Mouse (Mus musculus): Measurements from ENCODE around the gene Tspan13. TPM values are rescaled to one million over a fixed set of nuclear protein-coding genes. Genes with fewer than 3 reads are reported as not detected.

The Tspan13 gene
- 100 to 1,000 TPM; 297 to 309 TPM for total RNA-seq (2021)
- long read RNA-seq, transcript Tspan13-201 (6 exons, 1,932 nt), result major isoform, 513 of 634 reads
- long read RNA-seq, partial matches to known transcripts, result 106 of 634 reads
- long read RNA-seq, other reads (novel, unspliced or antisense), result 15 of 634 reads

- DNase-seq (ENCODE audit: low spot score in 2 of 2), result peak; percentile 86 to 92
Observed at GRCm38 (mm10) chr12:36042348-36042778, at the start of gene Tspan13. Tspan13 (minus strand) TSS chr12:36042500.

GRCm38 (mm10) chr12:36091964-36092363 lies 49.7 kb upstream of the Tspan13 start:
- no peak for DNase-seq (ENCODE audit: low spot score in 2 of 2)

GRCm38 (mm10) chr12:36089221-36089620 lies 46.9 kb upstream of the Tspan13 start:
- no peak for DNase-seq (ENCODE audit: low spot score in 2 of 2)

- DNase-seq (ENCODE audit: low spot score in 2 of 2), result no peak
Observed at GRCm38 (mm10) chr12:36088804-36089203, 46.5 kb upstream of the Tspan13 start.

- DNase-seq (ENCODE audit: low spot score in 2 of 2), result no peak
Observed at GRCm38 (mm10) chr12:36085380-36085779, 43.1 kb upstream of the Tspan13 start.

GRCm38 (mm10) chr12:36078101-36078899 lies 36.0 kb upstream of the Tspan13 start:
- DNase-seq (ENCODE audit: low spot score in 2 of 2), result no peak

GRCm38 (mm10) chr12:36072860-36073259 lies 30.6 kb upstream of the Tspan13 start:
- no peak for DNase-seq (ENCODE audit: low spot score in 2 of 2)

GRCm38 (mm10) chr12:36070231-36070630 lies 27.9 kb upstream of the Tspan13 start:
- no peak for DNase-seq (ENCODE audit: low spot score in 2 of 2)

- DNase-seq (ENCODE audit: low spot score in 2 of 2), result no peak
Observed at GRCm38 (mm10) chr12:36067538-36067937, 25.2 kb upstream of the Tspan13 start.

- no peak for DNase-seq (ENCODE audit: low spot score in 2 of 2)
Observed at GRCm38 (mm10) chr12:36065911-36066310, 23.6 kb upstream of the Tspan13 start.

GRCm38 (mm10) chr12:36057699-36058098 lies 15.4 kb upstream of the Tspan13 start:
- DNase-seq (ENCODE audit: low spot score in 2 of 2), result no peak

- DNase-seq (ENCODE audit: low spot score in 2 of 2), result no peak
Observed at GRCm38 (mm10) chr12:36050276-36050675, 8.0 kb upstream of the Tspan13 start.

GRCm38 (mm10) chr12:36047593-36047992 lies 5.3 kb upstream of the Tspan13 start:
- DNase-seq (ENCODE audit: low spot score in 2 of 2), result no peak

GRCm38 (mm10) chr12:36046196-36046595 lies 3.9 kb upstream of the Tspan13 start:
- no peak for DNase-seq (ENCODE audit: low spot score in 2 of 2)

GRCm38 (mm10) chr12:36044691-36045090 lies 2.4 kb upstream of the Tspan13 start:
- no peak for DNase-seq (ENCODE audit: low spot score in 2 of 2)

- peak; percentile 68 to 71 for DNase-seq (ENCODE audit: low spot score in 2 of 2)
Observed at GRCm38 (mm10) chr12:36041703-36042347, 475 bp downstream of the Tspan13 start.

GRCm38 (mm10) chr12:36041281-36041589 lies 1.1 kb downstream of the Tspan13 start:
- no peak for DNase-seq (ENCODE audit: low spot score in 2 of 2)

GRCm38 (mm10) chr12:36040571-36041280 lies 1.6 kb downstream of the Tspan13 start:
- DNase-seq (ENCODE audit: low spot score in 2 of 2), result peak in 1 of 2 experiments; percentile 27

- no peak for DNase-seq (ENCODE audit: low spot score in 2 of 2)
Observed at GRCm38 (mm10) chr12:36039541-36040084, 2.7 kb downstream of the Tspan13 start.

GRCm38 (mm10) chr12:36036776-36037175 lies 5.5 kb downstream of the Tspan13 start:
- no peak for DNase-seq (ENCODE audit: low spot score in 2 of 2)

GRCm38 (mm10) chr12:36036121-36036520 lies 6.2 kb downstream of the Tspan13 start:
- no peak for DNase-seq (ENCODE audit: low spot score in 2 of 2)
